Mouse (Mus musculus) gonadal fat pad, adult 2 months (tissue): ENCODE data around the gene Smc1b. TPM values are rescaled to one million over a fixed set of nuclear protein-coding genes. Genes with fewer than 3 reads are reported as not detected.
"Not testable (repeated sequence)": the region's sequence is repeated elsewhere in the genome, so short reads cannot be mapped to it uniquely, and the experiment has no call there.

ENCODE experiments used
- DNase-seq: peaks from one replicate; pipeline ENCODE4 v3.0.0-alpha.2; 2012; ENCODE audit warnings: low read depth
- polyA plus RNA-seq: library from polyadenylated mRNA; depleted of rRNA; stranded (reverse); fragments of >200 nt; gene quantifications from 2 replicates; pipeline ENCODE4 v1.2.3, GENCODE M21; 2012

Smc1b gene
- polyA plus RNA-seq, 1 experiment, result not detected

GRCm38 (mm10) chr15:85135143-85135542 is 3.4 kb upstream of the Smc1b start:
- DNase-seq, result no peak

GRCm38 (mm10) chr15:85132193-85132520 is 393 bp upstream of the Smc1b start:
- no peak for DNase-seq

GRCm38 (mm10) chr15:85085641-85086040 is 46.1 kb downstream of the Smc1b start:
- DNase-seq, result no peak

DNA sequence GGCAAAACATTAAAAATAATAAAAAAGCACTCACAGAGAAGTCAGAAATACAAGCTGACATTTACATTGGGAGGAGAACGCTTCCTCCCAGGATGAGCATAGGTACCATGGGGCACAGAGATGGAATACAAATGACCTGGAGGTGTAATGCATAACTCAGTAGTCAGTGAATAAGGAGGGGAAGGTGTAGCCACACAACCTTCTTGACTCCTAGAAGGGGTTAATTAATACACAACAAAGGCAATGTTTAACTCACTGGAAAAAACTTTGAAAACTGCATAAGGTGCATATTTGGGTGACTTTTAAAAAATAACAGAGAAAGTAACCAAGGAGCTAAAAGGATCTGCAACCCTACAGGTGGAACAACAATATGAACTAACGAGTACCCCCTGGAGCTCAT is 59.1 kb downstream of the Smc1b start:
- no peak for DNase-seq

DNA sequence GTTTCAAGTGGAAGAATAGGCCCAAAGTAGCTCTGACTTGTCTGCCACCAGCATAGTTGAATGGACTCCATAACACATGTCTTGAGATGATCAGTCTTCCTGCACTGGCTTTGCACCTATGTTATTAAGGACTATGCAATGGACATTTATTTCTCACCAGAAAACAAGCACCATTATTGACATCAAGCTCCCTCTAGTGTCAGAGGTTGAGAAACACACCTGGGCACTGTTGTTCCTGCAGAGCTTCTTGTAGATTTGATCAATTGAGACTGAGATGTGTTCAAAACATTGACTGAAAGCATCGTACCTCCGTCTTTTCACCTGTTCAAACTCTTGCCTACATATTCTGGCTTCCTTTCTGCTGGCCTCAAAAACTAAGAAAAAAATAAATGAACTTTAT is 61.2 kb downstream of the Smc1b start:
- peak; percentile 12 for DNase-seq

DNA sequence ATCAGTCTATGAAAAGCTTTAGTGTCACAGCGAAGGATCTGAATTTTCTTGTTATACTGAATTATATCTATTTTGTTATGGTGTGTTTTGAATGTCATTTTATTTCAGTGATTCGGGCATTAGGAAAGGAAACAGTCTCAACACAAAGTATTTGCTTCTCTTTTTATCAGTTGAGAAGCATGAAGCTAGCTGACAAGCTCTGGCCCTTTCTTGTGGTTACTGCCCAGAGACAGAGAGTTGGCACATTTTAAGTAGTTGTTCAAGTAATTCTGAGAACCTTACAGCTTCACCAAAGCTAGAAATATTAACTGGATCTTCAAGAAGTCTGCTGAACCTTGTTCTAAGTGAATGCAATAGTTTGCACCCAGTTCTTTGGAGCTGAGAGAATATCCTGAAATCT is 68.3 kb downstream of the Smc1b start:
- no peak for DNase-seq

GRCm38 (mm10) chr15:85055186-85055585 is 76.6 kb downstream of the Smc1b start:
- DNase-seq, result no peak

DNA sequence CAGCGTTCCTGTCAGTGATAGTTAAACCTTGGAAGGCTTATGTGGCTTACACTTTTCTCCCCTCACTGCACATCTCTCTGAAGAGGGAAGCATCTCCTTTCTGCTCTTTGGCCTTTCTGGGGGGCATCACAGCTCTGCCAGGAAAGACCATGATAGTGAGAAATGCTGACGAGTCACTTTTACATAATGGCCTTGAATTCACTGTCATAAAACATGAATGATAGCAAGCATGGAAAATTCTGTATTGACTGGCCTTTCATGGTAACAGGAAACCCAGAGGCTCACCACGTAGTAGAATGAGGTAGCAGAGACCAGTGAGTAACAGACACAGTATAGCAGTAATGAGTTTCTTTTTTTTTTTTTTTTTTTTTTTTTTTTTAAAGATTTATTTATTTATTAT is 77.7 kb downstream of the Smc1b start:
- no peak for DNase-seq

- no peak for DNase-seq
Observed at GRCm38 (mm10) chr15:85049758-85050157, 82.0 kb downstream of the Smc1b start.

DNA sequence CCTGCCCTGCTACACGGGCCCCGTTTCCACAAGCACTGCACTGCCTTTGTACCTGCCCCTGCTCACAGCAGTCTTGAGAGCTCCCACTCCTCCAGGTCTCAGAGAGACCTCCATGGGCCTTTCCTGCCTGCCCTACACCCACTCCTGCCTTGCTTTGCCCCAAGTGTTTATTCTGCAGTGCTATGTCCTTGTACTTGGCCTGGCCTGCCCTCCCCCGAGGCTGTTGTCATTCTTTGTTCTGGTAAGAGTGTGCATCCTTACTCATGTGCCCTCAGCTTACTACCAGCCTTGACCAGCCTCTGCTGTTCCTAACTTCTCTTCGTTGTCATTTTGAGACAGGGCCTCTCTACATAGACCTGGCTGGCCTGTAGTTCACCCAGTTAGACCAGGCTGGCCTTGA is 83.9 kb downstream of the Smc1b start:
- DNase-seq, result no peak

DNA sequence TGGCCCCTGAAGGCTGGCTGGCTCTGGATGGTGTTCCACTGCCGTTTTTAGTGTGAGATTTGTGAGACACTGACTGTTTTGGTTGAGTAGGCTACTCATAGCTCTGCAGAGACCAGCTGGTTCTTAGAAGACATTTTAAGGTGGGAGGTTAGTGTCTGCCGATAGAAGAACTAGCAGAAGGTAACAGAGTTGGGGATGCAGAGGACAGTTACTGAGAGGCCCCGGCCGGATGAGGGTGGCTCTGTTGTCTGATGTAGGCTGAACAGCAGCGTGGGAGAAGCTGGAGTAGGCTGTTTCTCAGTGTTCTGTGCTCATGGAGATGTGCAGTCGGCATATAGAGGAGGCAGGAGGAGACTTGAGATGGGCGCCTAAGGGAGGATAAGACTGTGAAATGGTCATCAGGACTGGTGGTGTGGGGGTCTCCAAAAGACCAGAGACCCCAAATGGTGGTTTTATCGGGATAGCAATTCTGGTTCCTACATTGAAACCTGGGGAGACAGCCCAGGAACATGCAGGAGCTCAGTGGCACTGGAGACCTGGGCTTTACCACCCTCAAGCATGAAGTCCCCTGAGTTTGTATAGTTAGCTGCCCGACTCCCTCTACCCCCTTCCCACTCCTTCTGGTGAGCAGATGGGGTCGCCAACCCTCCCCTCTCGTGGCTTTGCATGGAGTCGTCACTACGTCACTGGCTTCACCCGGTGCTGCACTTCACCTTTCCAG is 85.4 kb downstream of the Smc1b start:
- DNase-seq, result no peak

GRCm38 (mm10) chr15:85043761-85044160 is 88.0 kb downstream of the Smc1b start:
- no peak for DNase-seq

- DNase-seq, result no peak
Observed at GRCm38 (mm10) chr15:85043116-85043515, 88.6 kb downstream of the Smc1b start.

- DNase-seq, result no peak
Observed at GRCm38 (mm10) chr15:85042361-85042954, 89.3 kb downstream of the Smc1b start.

DNA sequence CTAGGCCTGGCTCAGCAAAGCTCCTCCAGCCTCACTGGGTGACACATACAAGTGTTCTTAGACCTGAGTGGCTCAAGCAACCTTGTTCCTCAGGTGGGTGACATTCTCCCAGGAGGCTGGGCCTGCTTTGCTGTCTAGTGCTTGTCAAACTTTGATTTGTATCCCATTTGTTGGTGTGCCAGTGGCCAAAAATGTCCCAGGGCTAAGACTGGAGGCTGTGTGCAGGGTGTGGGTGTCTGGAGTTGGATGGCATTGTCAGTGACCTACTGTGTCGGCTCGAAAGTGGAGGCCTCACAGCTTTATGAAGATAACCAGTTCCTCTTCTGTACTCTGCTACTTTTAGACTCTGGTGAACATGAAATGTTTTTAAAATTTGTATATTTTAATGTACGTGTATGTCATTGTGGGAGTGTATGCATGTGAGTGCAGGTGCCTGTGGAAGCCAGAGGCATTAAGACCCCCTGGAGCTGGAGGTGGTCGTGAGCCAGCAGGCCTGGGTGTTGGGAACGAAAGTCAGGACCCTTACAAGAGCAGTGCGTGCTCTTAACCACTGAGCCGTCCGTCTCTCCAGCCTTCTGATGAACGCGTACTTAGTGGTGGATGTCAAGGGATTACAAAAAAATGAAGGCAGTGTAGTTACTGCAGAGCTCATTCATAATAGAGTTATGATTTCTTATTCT is 90.1 kb downstream of the Smc1b start:
- no peak for DNase-seq

GRCm38 (mm10) chr15:85037343-85037690 is 94.4 kb downstream of the Smc1b start:
- no peak for DNase-seq

GRCm38 (mm10) chr15:85036566-85037342 is 95.0 kb downstream of the Smc1b start:
- no peak for DNase-seq

GRCm38 (mm10) chr15:85033916-85034315 is 97.8 kb downstream of the Smc1b start:
- not testable (repeated sequence) for DNase-seq

- no peak for DNase-seq
Observed at GRCm38 (mm10) chr15:85031866-85032265, 99.9 kb downstream of the Smc1b start.

GRCm38 (mm10) chr15:85030643-85031042 is 101.1 kb downstream of the Smc1b start:
- not testable (repeated sequence) for DNase-seq

DNA sequence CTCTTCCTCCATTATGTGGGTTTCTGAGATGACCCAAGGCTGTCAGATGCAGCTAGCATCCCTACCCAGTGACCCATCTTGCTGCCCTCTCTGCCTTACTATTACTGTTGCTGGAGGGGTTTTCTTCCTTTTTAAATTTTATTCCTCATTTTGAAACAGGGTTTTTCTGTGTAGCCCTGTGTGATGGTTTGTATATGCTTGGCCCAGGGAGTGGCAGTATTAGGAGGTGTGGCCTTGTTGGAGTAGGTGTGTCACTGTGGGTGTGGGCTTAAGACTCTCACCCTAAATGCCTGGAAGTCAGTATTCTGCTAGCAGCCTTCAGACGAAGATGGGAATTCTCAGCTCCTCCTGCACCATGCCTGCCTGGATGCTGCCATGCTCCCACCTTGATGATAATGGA is 103.1 kb downstream of the Smc1b start, which contains the start of gene Fam118a:
Gene Fam118a (plus strand): TSS at position 301 of the 400 bp plus-strand sequence.
- DNase-seq, result not testable (repeated sequence)

GRCm38 (mm10) chr15:85027740-85028139 is 104.0 kb downstream of the Smc1b start:
- no peak for DNase-seq
